In genomic region chr19:42459512-42459911, GRCm38 (mm10) we compare ENCODE assay signal across 19 mouse cellular contexts. TPM values are rescaled to one million over a fixed set of nuclear protein-coding genes. Genes with fewer than 3 reads are reported as not detected.
"Had no signal": no experiment of that assay in that cellular context is flagged by ENCODE, and none has a peak within 500 bp of the region (broad histone marks: within the 10 kb centered on the region; RNA-seq: fewer than 3 reads in every experiment).

No protein-coding gene starts in this region.

- H3K4me2 ChIP-seq: lung, embryonic 14.5 days; midbrain, embryonic 12.5 days; neural tube, embryonic 13.5 days; neural tube, embryonic 15.5 days had no signal

- H3K27ac ChIP-seq: midbrain, embryonic 10.5 days; midbrain, embryonic 12.5 days; neural tube, embryonic 13.5 days; neural tube, embryonic 15.5 days had no signal

- H3K36me3 ChIP-seq: midbrain, embryonic 10.5 days; midbrain, embryonic 12.5 days; neural tube, embryonic 13.5 days; neural tube, embryonic 15.5 days had no signal

- H3K4me3 ChIP-seq: midbrain, embryonic 10.5 days; midbrain, embryonic 12.5 days; myocyte; neural tube, embryonic 13.5 days; neural tube, embryonic 15.5 days had no signal

- H3K9me3 ChIP-seq: midbrain, embryonic 10.5 days; midbrain, embryonic 12.5 days; neural tube, embryonic 13.5 days; neural tube, embryonic 15.5 days had no signal

- DNase-seq: lung, embryonic 14.5 days; lung, postnatal 10 days; lung, postnatal 4 days; midbrain, embryonic 14.5 days; retina, postnatal 1 day; right cerebral cortex, adult 18-20 months; right cerebral cortex, postnatal 25 days; right cerebral cortex, postnatal 4 days; spleen, adult 18-20 months; thymus, adult 18-20 months; thymus, postnatal 14 days; thymus, postnatal 36 days had no signal

- H3K27me3 ChIP-seq: midbrain, embryonic 12.5 days; neural tube, embryonic 13.5 days; neural tube, embryonic 15.5 days had no signal

- ATAC-seq: midbrain, embryonic 16.5 days had no signal

- H3K9ac ChIP-seq: lung, embryonic 14.5 days; midbrain, embryonic 12.5 days; neural tube, embryonic 13.5 days; neural tube, embryonic 15.5 days had no signal

RNA-seq across cellular contexts. Expression of gene Crtac1, which starts 27.9 kb away (rescaled TPM):
- total RNA-seq: megakaryocyte-erythroid progenitor cell, adult 5-6 weeks had no signal
- polyA plus RNA-seq: myocyte had no signal
